Mouse (Mus musculus): ENCODE data around the gene Olfr68. TPM values are rescaled to one million over a fixed set of nuclear protein-coding genes. Genes with fewer than 3 reads are reported as not detected.
"Not testable (repeated sequence)": the region's sequence is repeated elsewhere in the genome, so short reads cannot be mapped to it uniquely, and the experiment has no call there.

The Olfr68 gene
- not detected for polyA plus RNA-seq (2017; shearing (Covaris generic))

GRCm38 (mm10) chr7:103779598-103779997, at the start of gene Olfr68:
Olfr68 (minus strand) TSS chr7:103779698.
- no peak for ATAC-seq

GRCm38 (mm10) chr7:103827808-103828207, 48.3 kb upstream of the Olfr68 start, which contains the start of gene Hbb-bs:
Hbb-bs (minus strand) TSS chr7:103828096.
- ATAC-seq = no peak

GRCm38 (mm10) chr7:103827139-103827538, 47.6 kb upstream of the Olfr68 start:
- ATAC-seq = not testable (repeated sequence)

GRCm38 (mm10) chr7:103826255-103826887, 46.9 kb upstream of the Olfr68 start:
- no peak for ATAC-seq

GRCm38 (mm10) chr7:103825536-103826254, 46.2 kb upstream of the Olfr68 start:
- ATAC-seq = no peak

GRCm38 (mm10) chr7:103824597-103824996, 45.1 kb upstream of the Olfr68 start:
- ATAC-seq = no peak

- not testable (repeated sequence) for ATAC-seq
These were observed 35.6 kb upstream of the Olfr68 start for GRCm38 (mm10) chr7:103815085-103815484.

- ATAC-seq = no peak
These were observed 34.3 kb upstream of the Olfr68 start, which contains the start of gene Hbb-bt for GRCm38 (mm10) chr7:103813766-103814165. Hbb-bt (minus strand) TSS chr7:103813996.

- ATAC-seq = not testable (repeated sequence)
These were observed 33.7 kb upstream of the Olfr68 start for GRCm38 (mm10) chr7:103813152-103813551.

- no peak for ATAC-seq
These were observed 32.7 kb upstream of the Olfr68 start for GRCm38 (mm10) chr7:103812174-103812573.

- no peak for ATAC-seq
These were observed 31.8 kb upstream of the Olfr68 start for GRCm38 (mm10) chr7:103811223-103811845.

GRCm38 (mm10) chr7:103810746-103811145, 31.2 kb upstream of the Olfr68 start:
- ATAC-seq = no peak

GRCm38 (mm10) chr7:103810296-103810695, 30.8 kb upstream of the Olfr68 start:
- no peak for ATAC-seq

GRCm38 (mm10) chr7:103809801-103810155, 30.3 kb upstream of the Olfr68 start:
- no peak for ATAC-seq

- no peak for ATAC-seq
These were observed 29.7 kb upstream of the Olfr68 start for GRCm38 (mm10) chr7:103808971-103809800.

GRCm38 (mm10) chr7:103808120-103808519, 28.6 kb upstream of the Olfr68 start:
- ATAC-seq = not testable (repeated sequence)

- ATAC-seq = peak; percentile 53
These were observed 27.4 kb upstream of the Olfr68 start for GRCm38 (mm10) chr7:103806856-103807255.

- no peak for ATAC-seq
These were observed 13.3 kb upstream of the Olfr68 start for GRCm38 (mm10) chr7:103792669-103793388.

- no peak for ATAC-seq
These were observed 12.2 kb upstream of the Olfr68 start, which contains the start of gene Olfr67 for GRCm38 (mm10) chr7:103791721-103792120. Olfr67 (minus strand) TSS chr7:103791821.

- not testable (repeated sequence) for ATAC-seq
These were observed 1.8 kb downstream of the Olfr68 start for GRCm38 (mm10) chr7:103777652-103778051.

- ATAC-seq = no peak
These were observed 8.0 kb downstream of the Olfr68 start, which contains the start of gene Olfr69 for GRCm38 (mm10) chr7:103771494-103771893. Olfr69 (minus strand) TSS chr7:103771594.

GRCm38 (mm10) chr7:103767687-103768086, 11.8 kb downstream of the Olfr68 start:
- not testable (repeated sequence) for ATAC-seq

Measured in CD4-positive, CD25-positive, alpha-beta regulatory T cell, adult 4 months (primary cell).